19 mouse cellular contexts compared by ENCODE assay signal in genomic region chr6:28645231-28645630, GRCm38 (mm10).
DNase-seq lines count a peak whose midpoint lies in the region; TF ChIP-seq lines count a peak whose summit lies in the region.
"Had no signal": no experiment of that assay in that cellular context is flagged by ENCODE, and none has a peak within 500 bp of the region (broad histone marks: within the 10 kb centered on the region; RNA-seq: fewer than 3 reads in every experiment).

No protein-coding gene starts in this region.

- H3K4me1 ChIP-seq in MEL (ENCODE audit: control insufficient read depth in 1 of 2, insufficient read depth in 2 of 2, low read length in 2 of 2): peaks cover 0 to 5% of the 10 kb centered on the region in 2 experiments; a peak in 1 of 4 replicates

- TF ChIP-seq CTCF in MEL (IDR thresholded peaks at IDR 0.05 in 2 of 3, conservative IDR thresholded peaks at IDR 0.05 in 1 of 3; ENCODE audit: control insufficient read depth in 1 of 3, insufficient read depth in 1 of 3, low read depth in 2 of 3, low read length in 3 of 3, poor library complexity in 1 of 3, severe bottlenecking in 1 of 3): no peak

- no peak overlapping the region for H3K9ac ChIP-seq in MEL (ENCODE audit: control insufficient read depth, low read depth, low read length, poor library complexity, severe bottlenecking)

- H3K4me3 ChIP-seq in MEL (ENCODE audit: control insufficient read depth in 1 of 2, insufficient read depth in 1 of 2, low read depth in 2 of 2, low read length in 2 of 2): no peak overlapping the region

- no peak for TF ChIP-seq POLR2A in MEL (IDR thresholded peaks at IDR 0.05; ENCODE audit: control insufficient read depth in 1 of 2, insufficient read depth in 1 of 2, low read depth in 1 of 2, low read length in 2 of 2, poor library complexity in 1 of 2)

- H3K36me3 ChIP-seq in MEL (ENCODE audit: control insufficient read depth in 1 of 2, insufficient read depth in 2 of 2, low read length in 2 of 2): peaks cover 5% of the 10 kb centered on the region in 2 experiments

- no peak overlapping the region for H3K27ac ChIP-seq in MEL (ENCODE audit: control insufficient read depth, low read depth, low read length)

- H3K9me3 ChIP-seq in MEL (replicated peaks; ENCODE audit: insufficient read depth, low read length): no peaks in the 10 kb centered on the region
- H3K9me3 ChIP-seq: G1E had no signal

- no peaks in the 10 kb centered on the region for H3K79me2 ChIP-seq in MEL (ENCODE audit: control insufficient read depth, insufficient read depth, low read length, poor library complexity)

- peak; percentile 52 to 82 for TF ChIP-seq EP300 in MEL (IDR thresholded peaks at IDR 0.05; ENCODE audit: low read depth in 1 of 2, low read length in 2 of 2)

- TF ChIP-seq RAD21 in MEL (IDR thresholded peaks at IDR 0.05; ENCODE audit: low read depth, low read length): no peak

- no peaks in the 10 kb centered on the region for H3K27me3 ChIP-seq in MEL (ENCODE audit: control insufficient read depth in 1 of 2, insufficient read depth in 2 of 2, low read length in 2 of 2)
- H3K27me3 ChIP-seq: CH12.LX, Patski had no signal

- DNase-seq in MEL (ENCODE audit: low read depth, low spot score): peak; percentile 64
- DNase-seq in MEL-GATA-1-ER (ENCODE audit: extremely low read depth, low read depth): peak; percentile 36
- DNase-seq in adrenal gland, adult 2 months: no peak
- DNase-seq in lung, postnatal 14 days: no peak
- DNase-seq: adrenal gland, adult 8-10 months; adrenal gland, postnatal 10 days; adrenal gland, postnatal 14 days; adrenal gland, postnatal 25 days; adrenal gland, postnatal 36 days; B cell, adult 2 months; cerebellum, adult 11 months; cerebellum, adult 11-12 months; cerebellum, adult 18-20 months; cerebellum, adult 2 months; cerebellum, adult 8-10 months; cerebellum, adult 9-10 months had no signal

TF ChIP-seq in MEL, 35 proteins besides CTCF, POLR2A, EP300 and RAD21:
- TF ChIP-seq MAZ (IDR thresholded peaks at IDR 0.05; ENCODE audit: low read depth, low read length): no peak
- TF ChIP-seq GATA1 (IDR thresholded peaks at IDR 0.05; ENCODE audit: low read depth, low read length): peak; percentile 76
- TF ChIP-seq SIN3A (IDR thresholded peaks at IDR 0.05; ENCODE audit: low read length): no peak
- TF ChIP-seq ZMIZ1 (IDR thresholded peaks at IDR 0.05; ENCODE audit: low read depth, low read length): no peak
- TF ChIP-seq TAL1 (IDR thresholded peaks at IDR 0.05; ENCODE audit: low read length): peak; percentile 75
- no peak for TF ChIP-seq ETS1 (IDR thresholded peaks at IDR 0.05; ENCODE audit: low read depth, low read length)
- TF ChIP-seq MYC (IDR thresholded peaks at IDR 0.05; ENCODE audit: low read depth, low read length): peak; percentile 37; the same call in 1 of the 2 replicates
- no peak for TF ChIP-seq NRF1 (IDR thresholded peaks at IDR 0.05; ENCODE audit: insufficient read depth, low read depth, low read length, poor library complexity, severe bottlenecking)
- peak; percentile 51 for TF ChIP-seq ZNF384 (IDR thresholded peaks at IDR 0.05; ENCODE audit: low read depth, low read length)
- no peak for TF ChIP-seq SMC3 (IDR thresholded peaks at IDR 0.05; ENCODE audit: low read depth, low read length)
- TF ChIP-seq TCF12 (IDR thresholded peaks at IDR 0.05; ENCODE audit: low read depth, low read length): peak; percentile 50; the same call in 1 of the 2 replicates
- TF ChIP-seq ZC3H11A (IDR thresholded peaks at IDR 0.05; ENCODE audit: low read depth, low read length): no peak
TF ChIP-seq in MEL: peak in this region for 5.

Comparison
In these comparisons a context has a peak if more than half of its experiments do, and no peak if none do; other contexts are left out.
1. DNase-seq: peak in MEL (single experiment) and MEL-GATA-1-ER (single experiment); none in adrenal gland, adult 2 months (single experiment) and lung, postnatal 14 days (single experiment).